Mouse (Mus musculus) hindbrain, embryonic 11.5 days (tissue): ENCODE measurements at regions not wholly inside any gene's neighbourhood (a gene's known extent, or its start where the extent isn't known, plus 50 kb on each side); places are given as distances from the start of the nearest gene placed in this dataset.

Source experiments
- ATAC-seq: fragments of 200-750 bp; cut with Nextera tagmentation; 2 replicates; pipeline ENCODE4 v1.8.0; 2017; ENCODE audit warnings: mild to moderate bottlenecking, moderate TSS enrichment, moderate library complexity; ENCODE audit not compliant: low FRiP score
- DNase-seq: peaks from one replicate; pipeline ENCODE4 v3.0.0-alpha.2; 2015; ENCODE audit warnings: low spot score
- H3K27ac ChIP-seq: fragments of 300-500 bp; sonication (generic); 2 replicates; pipeline ENCODE4 v1.5.1; 2014; ENCODE audit warnings: mild to moderate bottlenecking, low read depth, low read length
- H3K27me3 ChIP-seq: fragments of 300-500 bp; sonication (generic); 2 replicates; pipeline ENCODE4 v1.6.1; 2014; ENCODE audit warnings: mild to moderate bottlenecking, low read length, moderate library complexity, mixed read lengths; ENCODE audit not compliant: control insufficient read depth, insufficient read depth
- H3K36me3 ChIP-seq: fragments of 300-500 bp; sonication (generic); 2 replicates; pipeline ENCODE4 v1.6.1; 2014; ENCODE audit warnings: mild to moderate bottlenecking, low read length, moderate library complexity, mixed read lengths; ENCODE audit not compliant: control insufficient read depth, insufficient read depth
- H3K4me1 ChIP-seq: fragments of 300-500 bp; sonication (generic); replicated peaks from 2 replicates; pipeline ENCODE4 v1.6.1; 2014; ENCODE audit warnings: low read length, mixed read lengths; ENCODE audit not compliant: control insufficient read depth, insufficient read depth
- H3K4me2 ChIP-seq: fragments of 300-500 bp; sonication (generic); replicated peaks from 2 replicates; pipeline ENCODE4 v1.6.1; 2014; ENCODE audit warnings: mild to moderate bottlenecking, low read depth, low read length
- H3K4me3 ChIP-seq: fragments of 300-500 bp; sonication (generic); 2 replicates; pipeline ENCODE4 v1.5.1; 2014; ENCODE audit warnings: low read depth, low read length
- H3K9ac ChIP-seq: fragments of 300-500 bp; sonication (generic); 2 replicates; pipeline ENCODE4 v1.6.1; 2014; ENCODE audit warnings: low read depth, low read length
- H3K9me3 ChIP-seq: fragments of 300-500 bp; sonication (generic); 2 replicates; pipeline ENCODE4 v1.6.1; 2016; ENCODE audit warnings: low read length; ENCODE audit not compliant: control insufficient read depth
- WGBS: fragments of 180-500 bp; shearing (Covaris S2); extraction: QIAGEN DNeasy Blood & Tissue Kit; methylation state at CpG from one replicate; pipeline ENCODE4 v1.1.7; 2014; 5-methylcytosine and 5-hydroxymethylcytosine counted together

GRCm38 (mm10) chr13:92925196-92925595, 80.6 kb downstream of the Mtx3 start:
- Histone ChIP-seq H3K9me3 (no peaks in the 10 kb centered on the region), H3K9ac (no peak overlapping the region), H3K4me3 (no peak overlapping the region), H3K36me3 (no peaks in the 10 kb centered on the region), H3K4me2 (no peak overlapping the region), H3K4me1 (no peaks in the 10 kb centered on the region), H3K27ac (no peak overlapping the region), H3K27me3 (no peaks in the 10 kb centered on the region)
- no peak for ATAC-seq
- WGBS = 84% methylated on average over 5 of the region's 5 CpGs
- no peak for DNase-seq

GRCm38 (mm10) chr13:92928551-92928950, 84.0 kb downstream of the Mtx3 start:
- Histone ChIP-seq H3K4me2 (no peak overlapping the region), H3K4me3 (no peak overlapping the region), H3K36me3 (no peaks in the 10 kb centered on the region), H3K9ac (no peak overlapping the region), H3K27me3 (no peaks in the 10 kb centered on the region), H3K4me1 (no peaks in the 10 kb centered on the region), H3K27ac (no peak overlapping the region), H3K9me3 (no peaks in the 10 kb centered on the region)
- no peak for ATAC-seq
- WGBS = 71% methylated on average over 1 of the region's 1 CpGs
- no peak for DNase-seq

GRCm38 (mm10) chr13:92931696-92932095, 87.1 kb downstream of the Mtx3 start:
- no peak overlapping the region for H3K4me3 ChIP-seq
- H3K9me3 ChIP-seq = no peaks in the 10 kb centered on the region
- H3K4me2 ChIP-seq = no peak overlapping the region
- WGBS = 65% methylated on average over 2 of the region's 2 CpGs
- H3K27me3 ChIP-seq = no peaks in the 10 kb centered on the region
- DNase-seq (peak; percentile 12), ATAC-seq (no peak)
- H3K27ac ChIP-seq = no peak overlapping the region
- no peaks in the 10 kb centered on the region for H3K4me1 ChIP-seq
- no peak overlapping the region for H3K9ac ChIP-seq
- H3K36me3 ChIP-seq = no peaks in the 10 kb centered on the region

GRCm38 (mm10) chr13:92939032-92939431, 94.5 kb downstream of the Mtx3 start:
- Histone ChIP-seq H3K27ac (no peak overlapping the region), H3K4me1 (no peaks in the 10 kb centered on the region), H3K27me3 (no peaks in the 10 kb centered on the region), H3K4me3 (no peak overlapping the region), H3K9ac (no peak overlapping the region), H3K4me2 (no peak overlapping the region), H3K9me3 (no peaks in the 10 kb centered on the region), H3K36me3 (no peaks in the 10 kb centered on the region)
- DNase-seq (no peak), ATAC-seq (no peak)
- 94% methylated on average over 7 of the region's 7 CpGs for whole genome bisulfite sequencing

GRCm38 (mm10) chr13:92940610-92941009, 96.0 kb downstream of the Mtx3 start:
- Histone ChIP-seq H3K9ac (no peak overlapping the region), H3K27me3 (no peaks in the 10 kb centered on the region), H3K36me3 (no peaks in the 10 kb centered on the region), H3K4me1 (no peaks in the 10 kb centered on the region), H3K27ac (no peak overlapping the region), H3K9me3 (no peaks in the 10 kb centered on the region), H3K4me3 (no peak overlapping the region), H3K4me2 (no peak overlapping the region)
- 89% methylated on average over 6 of the region's 6 CpGs for WGBS
- ATAC-seq = no peak
- no peak for DNase-seq

GRCm38 (mm10) chr13:92948560-92948959, 104.0 kb downstream of the Mtx3 start:
- Histone ChIP-seq H3K9ac (no peak overlapping the region), H3K9me3 (no peaks in the 10 kb centered on the region), H3K36me3 (no peaks in the 10 kb centered on the region), H3K4me3 (no peak overlapping the region), H3K4me2 (no peak overlapping the region), H3K27me3 (no peaks in the 10 kb centered on the region), H3K27ac (no peak overlapping the region), H3K4me1 (no peaks in the 10 kb centered on the region)
- DNase-seq (no peak), ATAC-seq (no peak)
- WGBS = 61% methylated on average over 2 of the region's 2 CpGs

- Histone ChIP-seq H3K9ac (no peak overlapping the region), H3K4me3 (no peak overlapping the region), H3K4me1 (no peaks in the 10 kb centered on the region), H3K9me3 (no peaks in the 10 kb centered on the region), H3K27ac (no peak overlapping the region), H3K4me2 (no peak overlapping the region), H3K27me3 (no peaks in the 10 kb centered on the region), H3K36me3 (no peaks in the 10 kb centered on the region)
- DNase-seq (peak; percentile 4), ATAC-seq (no peak)
- WGBS = 65% methylated on average over 4 of the region's 4 CpGs
Observed at GRCm38 (mm10) chr13:92960031-92960430, 115.5 kb downstream of the Mtx3 start.

GRCm38 (mm10) chr13:92962625-92963024, 118.1 kb downstream of the Mtx3 start:
- no peak overlapping the region for H3K27ac ChIP-seq
- H3K36me3 ChIP-seq = no peaks in the 10 kb centered on the region
- H3K4me3 ChIP-seq = no peak overlapping the region
- DNase-seq = no peak
- H3K4me1 ChIP-seq = no peaks in the 10 kb centered on the region
- H3K9me3 ChIP-seq = no peaks in the 10 kb centered on the region
- H3K4me2 ChIP-seq = no peak overlapping the region
- no peaks in the 10 kb centered on the region for H3K27me3 ChIP-seq
- WGBS = 89% methylated on average over 5 of the region's 5 CpGs
- ATAC-seq = no peak
- H3K9ac ChIP-seq = no peak overlapping the region

- Histone ChIP-seq H3K4me2 (no peak overlapping the region), H3K4me3 (no peak overlapping the region), H3K9ac (no peak overlapping the region), H3K27ac (no peak overlapping the region), H3K27me3 (no peaks in the 10 kb centered on the region), H3K9me3 (no peaks in the 10 kb centered on the region), H3K36me3 (no peaks in the 10 kb centered on the region), H3K4me1 (no peaks in the 10 kb centered on the region)
- ATAC-seq = no peak
- 89% methylated on average over 2 of the region's 2 CpGs for WGBS
- no peak for DNase-seq
Observed at GRCm38 (mm10) chr13:92963351-92963895, 118.9 kb downstream of the Mtx3 start.
